Mouse (Mus musculus): ENCODE measurements around the gene Olfr1242.

Gene Olfr1242

GRCm38 (mm10) chr2:89498235-89498634 is at the start of gene Olfr1242:
Olfr1242 (minus strand) TSS chr2:89498335.
- no peak for DNase-seq (ENCODE audit: low read depth, low spot score)

- no peak for DNase-seq (ENCODE audit: low read depth, low spot score)
These were observed 46.4 kb upstream of the Olfr1242 start for GRCm38 (mm10) chr2:89544516-89544915.

DNA sequence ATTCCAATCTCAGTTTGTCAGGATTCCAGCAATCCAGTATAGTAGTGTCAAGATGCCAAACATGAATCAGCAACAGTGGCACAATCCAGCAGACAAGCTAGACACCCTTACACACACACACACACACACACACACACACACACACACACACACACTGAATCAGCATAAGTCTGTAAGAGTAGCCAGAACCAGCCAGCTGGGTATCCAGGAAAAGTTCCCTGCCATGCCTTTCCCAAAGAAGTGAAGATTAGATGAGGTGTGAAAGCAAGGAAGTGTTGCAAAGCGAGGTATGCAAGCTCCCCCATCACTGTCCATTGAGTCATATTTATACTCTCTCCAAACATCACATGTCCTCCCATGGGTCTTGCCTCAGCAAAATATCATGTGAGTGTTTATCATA is 41.8 kb upstream of the Olfr1242 start:
- DNase-seq (ENCODE audit: low read depth, low spot score), result no peak

DNA sequence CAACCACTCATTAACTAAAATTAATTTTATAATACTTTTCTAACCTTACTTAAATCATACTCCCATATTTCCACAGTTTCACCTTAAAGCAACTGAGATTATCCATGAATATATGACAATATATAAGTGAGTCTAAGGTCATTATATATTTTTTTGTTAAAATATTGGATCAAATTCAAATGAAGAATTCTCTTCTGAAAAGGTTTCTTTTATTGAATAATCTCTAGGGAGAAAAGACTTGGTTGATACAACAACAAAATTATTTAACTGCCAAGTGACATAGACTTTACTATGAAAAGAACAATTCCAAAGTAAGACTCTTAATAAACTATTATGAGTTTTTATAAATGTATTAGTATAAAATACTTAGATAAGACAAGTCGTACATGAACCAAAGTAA is 33.3 kb upstream of the Olfr1242 start, which contains the start of gene Olfr1243:
TSS of gene Olfr1243 (minus strand) at position 101 of the 400 bp plus-strand sequence.
- no peak for DNase-seq (ENCODE audit: low read depth, low spot score)

DNA sequence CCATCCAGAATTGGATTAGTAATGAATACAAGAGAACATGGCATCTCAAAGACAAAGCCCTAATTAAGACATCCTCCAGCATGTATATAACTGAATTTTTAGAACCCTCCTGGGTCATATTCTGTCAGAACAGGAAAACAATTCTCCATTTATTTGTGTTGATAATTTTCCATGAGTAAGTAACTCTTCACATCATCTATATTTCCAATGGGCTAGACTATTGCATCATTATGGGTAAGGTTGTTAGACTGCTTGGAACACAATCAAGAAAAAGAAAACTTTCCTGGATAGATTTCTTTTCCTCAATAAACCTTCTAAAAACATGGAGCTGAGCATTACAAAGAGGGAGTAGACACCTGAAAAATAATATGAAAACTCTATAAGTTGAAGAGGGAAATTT is 11.1 kb downstream of the Olfr1242 start, which contains the start of gene Olfr1241:
TSS of gene Olfr1241 (minus strand) at position 101 of the 400 bp plus-strand sequence.
- DNase-seq (ENCODE audit: low read depth, low spot score), result no peak

DNA sequence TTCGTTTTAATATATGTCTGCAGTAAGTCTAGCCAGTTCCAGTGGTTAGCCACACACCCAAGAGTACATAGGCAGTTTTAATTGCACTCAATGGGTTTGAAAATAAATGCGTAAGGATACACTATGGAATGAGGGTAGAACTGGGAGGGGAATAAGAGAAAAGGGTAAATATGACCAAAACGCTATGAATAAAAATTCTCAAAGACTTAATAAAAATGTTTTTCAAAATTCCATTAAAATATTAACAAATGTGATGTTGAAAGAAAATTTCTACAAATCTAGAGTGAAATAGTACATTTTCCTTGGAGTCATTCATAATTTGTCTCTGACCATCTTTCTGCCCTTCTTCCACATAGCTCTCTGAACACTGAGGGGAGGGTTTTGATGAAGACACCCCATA is 55.2 kb downstream of the Olfr1242 start, which contains the start of gene Olfr1240:
TSS of gene Olfr1240 (minus strand) at position 101 of the 400 bp plus-strand sequence.
- no peak for DNase-seq (ENCODE audit: low read depth, low spot score)
